Mouse (Mus musculus) embryonic facial prominence, embryonic 15.5 days (tissue): Measurements from ENCODE around the gene Fam207a. TPM values are rescaled to one million over a fixed set of nuclear protein-coding genes. Genes with fewer than 3 reads are reported as not detected.

Experiments used
- ATAC-seq: fragments of 200-750 bp; cut with Nextera tagmentation; 2 replicates; pipeline ENCODE4 v1.8.0; 2017; ENCODE audit warnings: low read depth, moderate TSS enrichment; ENCODE audit not compliant: insufficient number of reproducible peaks, low FRiP score, low TSS enrichment
- H3K27ac ChIP-seq: fragments of 300-500 bp; sonication (generic); replicated peaks from 2 replicates; pipeline ENCODE4 v1.5.1; 2015; ENCODE audit warnings: mild to moderate bottlenecking, inconsistent platforms
- H3K27me3 ChIP-seq: fragments of 300-500 bp; sonication (generic); 2 replicates; pipeline ENCODE4 v1.6.1; 2015; ENCODE audit warnings: inconsistent platforms
- H3K36me3 ChIP-seq: fragments of 300-500 bp; sonication (generic); 2 replicates; pipeline ENCODE4 v1.6.1; 2015; ENCODE audit warnings: mild to moderate bottlenecking, inconsistent platforms
- H3K4me1 ChIP-seq: fragments of 300-500 bp; sonication (generic); 2 replicates; pipeline ENCODE4 v1.6.1; 2015; ENCODE audit warnings: inconsistent platforms
- H3K4me2 ChIP-seq: fragments of 300-500 bp; sonication (generic); replicated peaks from 2 replicates; pipeline ENCODE4 v1.6.1; 2015; ENCODE audit warnings: mild to moderate bottlenecking, inconsistent platforms
- H3K4me3 ChIP-seq: fragments of 300-500 bp; sonication (generic); replicated peaks from 2 replicates; pipeline ENCODE4 v1.5.1; 2015; ENCODE audit warnings: mild to moderate bottlenecking, inconsistent platforms
- H3K9ac ChIP-seq: fragments of 300-500 bp; sonication (generic); 2 replicates; pipeline ENCODE4 v1.6.1; 2015; ENCODE audit warnings: inconsistent platforms
- H3K9me3 ChIP-seq: fragments of 300-500 bp; sonication (generic); replicated peaks from 2 replicates; pipeline ENCODE4 v1.6.1; 2016; ENCODE audit warnings: inconsistent platforms
- WGBS: fragments of 180-500 bp; shearing (Covaris S2); methylation state at CpG from one replicate; pipeline ENCODE4 v1.1.7; 2015; 5-methylcytosine and 5-hydroxymethylcytosine counted together
- polyA plus RNA-seq: library from polyadenylated mRNA; unstranded; fragments of >200 nt; fragmentation: Nextera tagmentation; extraction: Ambion mirVana; gene quantifications from 2 replicates; pipeline ENCODE4 v1.2.1, GENCODE M21; 2015

Fam207a gene
- polyA plus RNA-seq, 1 experiment from 2014 or later: 37.5 TPM

DNA sequence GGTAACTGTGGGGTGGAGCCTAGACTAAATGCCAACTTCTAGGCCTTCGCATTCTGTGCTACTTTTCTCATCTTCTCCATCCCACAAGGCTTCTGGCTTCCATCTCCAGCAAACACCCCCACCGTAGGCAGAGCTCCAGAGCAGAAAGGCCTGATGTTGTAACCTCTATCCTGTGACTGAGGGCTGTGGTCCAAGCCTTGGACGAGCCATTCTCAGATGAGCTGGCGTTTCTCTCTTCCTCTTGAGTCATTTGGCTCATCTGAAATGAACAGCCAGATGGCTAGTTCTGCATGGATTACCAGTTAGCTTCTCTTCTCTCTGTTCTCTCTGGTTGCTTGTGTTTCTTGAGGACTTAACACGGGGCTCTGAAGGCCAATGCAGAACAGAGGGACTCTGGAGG is 29.3 kb upstream of the Fam207a start:
- H3K4me2 ChIP-seq: no peak overlapping the region
- ATAC-seq: no peak
- WGBS: 77% methylated on average over 5 of the region's 5 CpGs
- no peak overlapping the region for H3K27ac ChIP-seq
- H3K9ac ChIP-seq: no peak overlapping the region
- H3K4me1 ChIP-seq: no peaks in the 10 kb centered on the region
- no peaks in the 10 kb centered on the region for H3K36me3 ChIP-seq
- no peaks in the 10 kb centered on the region for H3K27me3 ChIP-seq
- no peak overlapping the region for H3K4me3 ChIP-seq
- H3K9me3 ChIP-seq: no peaks in the 10 kb centered on the region

DNA sequence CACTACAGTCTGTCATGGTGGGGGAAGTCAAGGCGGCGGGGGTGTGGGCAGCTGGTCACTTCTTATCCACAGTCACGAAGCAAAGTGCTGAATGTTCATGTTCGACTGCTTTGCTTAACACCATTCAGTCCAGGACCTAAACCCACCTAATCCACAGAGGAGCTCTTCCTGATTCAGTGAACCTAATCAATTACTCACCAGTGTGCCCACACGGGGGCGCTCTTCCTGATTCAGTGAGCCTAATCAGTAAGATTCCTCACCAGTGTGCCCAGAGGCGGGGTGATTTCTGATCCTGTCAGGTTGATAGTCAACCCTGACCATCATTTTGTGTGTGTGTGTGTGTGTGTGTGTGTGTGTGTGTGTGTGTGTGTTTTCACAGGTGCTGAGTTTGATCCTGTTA is 27.6 kb upstream of the Fam207a start:
- Histone ChIP-seq H3K4me2 (no peak overlapping the region), H3K36me3 (no peaks in the 10 kb centered on the region), H3K27me3 (no peaks in the 10 kb centered on the region), H3K4me3 (no peak overlapping the region), H3K27ac (no peak overlapping the region), H3K9ac (no peak overlapping the region), H3K9me3 (no peaks in the 10 kb centered on the region), H3K4me1 (no peaks in the 10 kb centered on the region)
- no peak for ATAC-seq
- 43% methylated on average over 7 of the region's 7 CpGs for WGBS

DNA sequence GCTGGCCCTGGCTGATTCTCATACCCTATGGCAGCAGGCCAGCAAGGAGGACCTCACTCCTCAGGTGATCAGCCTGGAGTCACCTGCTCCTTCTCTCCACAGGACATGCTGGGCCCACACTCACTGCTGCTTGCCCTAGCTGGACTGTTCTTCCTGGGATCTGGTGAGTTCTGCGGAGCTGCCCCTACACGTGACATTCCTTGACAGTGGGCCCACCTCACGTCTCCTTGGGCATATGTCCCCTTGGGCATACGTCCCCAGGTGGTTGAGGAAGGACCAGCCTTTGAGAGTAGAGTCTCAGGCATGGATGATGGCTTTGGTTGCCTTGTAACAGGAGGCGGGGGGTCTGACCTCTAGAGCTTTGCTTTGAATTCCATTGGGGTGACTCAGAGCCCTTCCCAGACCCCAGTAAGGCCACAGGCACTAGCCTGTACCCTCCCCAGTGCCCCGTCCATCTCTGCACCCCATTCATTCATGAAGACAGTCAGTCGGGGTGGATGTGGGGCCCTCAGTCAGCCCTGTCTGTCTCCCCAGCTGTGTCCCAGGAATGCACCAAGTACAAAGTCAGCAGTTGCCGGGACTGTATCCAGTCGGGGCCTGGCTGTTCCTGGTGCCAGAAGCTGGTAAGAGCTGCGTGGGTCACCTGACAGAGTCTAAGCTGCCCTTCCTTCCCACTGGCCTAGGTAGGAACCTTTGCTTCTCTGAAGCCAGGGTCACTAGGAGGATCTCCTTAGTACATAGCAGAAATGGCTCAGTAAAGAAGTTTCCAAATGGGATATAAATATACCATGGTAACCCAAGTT is 26.5 kb upstream of the Fam207a start:
- Histone ChIP-seq H3K27me3 (no peaks in the 10 kb centered on the region), H3K9me3 (no peaks in the 10 kb centered on the region), H3K36me3 (no peaks in the 10 kb centered on the region), H3K4me1 (no peaks in the 10 kb centered on the region), H3K4me2 (no peak overlapping the region), H3K9ac (no peak overlapping the region), H3K27ac (no peak overlapping the region), H3K4me3 (no peak overlapping the region)
- no peak for ATAC-seq
- 72% methylated on average over 10 of the region's 10 CpGs for WGBS

DNA sequence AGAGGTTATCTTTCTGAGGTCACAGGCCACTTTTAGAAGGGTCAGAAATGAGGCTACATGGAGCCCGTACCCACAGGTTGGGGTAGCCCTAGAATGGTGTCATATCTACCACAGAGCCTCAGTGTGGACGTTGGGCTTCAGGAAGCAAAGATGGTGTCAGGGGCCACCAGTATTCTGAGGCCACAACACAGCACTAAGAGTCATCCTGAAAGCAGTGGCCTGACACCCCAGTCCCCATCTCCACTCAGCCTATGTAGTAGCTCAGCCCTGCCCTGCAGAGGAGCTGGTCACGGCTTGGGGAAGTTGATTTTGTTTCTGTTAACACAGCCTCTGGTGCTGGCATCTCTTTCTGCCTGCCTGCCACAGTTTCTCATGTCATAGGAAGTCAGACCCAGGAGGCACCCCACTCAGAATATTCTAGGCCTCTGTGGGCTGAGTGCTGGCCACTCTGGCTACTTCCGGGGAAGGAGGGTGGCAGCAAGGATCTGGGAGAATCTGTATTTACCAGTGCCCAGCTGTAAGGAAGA is 25.1 kb upstream of the Fam207a start:
- Histone ChIP-seq H3K9me3 (no peaks in the 10 kb centered on the region), H3K36me3 (no peaks in the 10 kb centered on the region), H3K4me2 (no peak overlapping the region), H3K27me3 (no peaks in the 10 kb centered on the region), H3K4me3 (no peak overlapping the region), H3K4me1 (no peaks in the 10 kb centered on the region), H3K9ac (no peak overlapping the region), H3K27ac (no peak overlapping the region)
- WGBS: 71% methylated on average over 4 of the region's 4 CpGs
- no peak for ATAC-seq

DNA sequence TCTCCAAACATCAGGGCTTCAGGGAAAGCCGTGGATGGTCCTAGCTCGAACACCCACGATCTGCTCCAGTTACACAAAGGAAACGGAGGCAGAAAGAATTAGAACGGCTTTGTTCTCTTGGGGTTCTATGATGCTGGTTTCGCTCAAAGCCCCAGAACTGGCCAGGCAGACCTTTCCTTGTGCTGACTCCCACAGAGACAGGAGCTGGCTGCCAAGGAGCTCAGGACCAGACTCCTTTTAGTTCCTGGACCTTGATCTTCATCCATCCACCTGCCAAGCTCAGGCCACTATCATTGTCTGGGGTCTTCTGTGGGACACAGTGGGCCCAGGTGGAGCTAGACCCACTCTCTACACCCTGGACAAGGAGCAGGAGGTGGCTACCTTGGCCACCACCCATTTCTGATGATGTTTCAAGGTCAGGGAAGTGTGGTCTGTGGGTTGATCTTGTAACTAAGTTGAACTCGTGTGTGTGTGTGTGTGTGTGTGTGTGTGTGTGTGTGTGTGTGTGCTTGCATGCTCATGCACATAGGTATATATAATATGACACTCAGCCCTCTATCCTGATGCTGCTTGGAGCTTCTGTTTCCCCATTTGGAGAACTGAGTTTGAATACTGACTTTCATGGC is 23.8 kb upstream of the Fam207a start:
- Histone ChIP-seq H3K4me2 (no peak overlapping the region), H3K4me1 (no peaks in the 10 kb centered on the region), H3K9me3 (no peaks in the 10 kb centered on the region), H3K27ac (no peak overlapping the region), H3K9ac (no peak overlapping the region), H3K27me3 (no peaks in the 10 kb centered on the region), H3K36me3 (no peaks in the 10 kb centered on the region), H3K4me3 (no peak overlapping the region)
- ATAC-seq: no peak
- 76% methylated on average over 7 of the region's 7 CpGs for WGBS

DNA sequence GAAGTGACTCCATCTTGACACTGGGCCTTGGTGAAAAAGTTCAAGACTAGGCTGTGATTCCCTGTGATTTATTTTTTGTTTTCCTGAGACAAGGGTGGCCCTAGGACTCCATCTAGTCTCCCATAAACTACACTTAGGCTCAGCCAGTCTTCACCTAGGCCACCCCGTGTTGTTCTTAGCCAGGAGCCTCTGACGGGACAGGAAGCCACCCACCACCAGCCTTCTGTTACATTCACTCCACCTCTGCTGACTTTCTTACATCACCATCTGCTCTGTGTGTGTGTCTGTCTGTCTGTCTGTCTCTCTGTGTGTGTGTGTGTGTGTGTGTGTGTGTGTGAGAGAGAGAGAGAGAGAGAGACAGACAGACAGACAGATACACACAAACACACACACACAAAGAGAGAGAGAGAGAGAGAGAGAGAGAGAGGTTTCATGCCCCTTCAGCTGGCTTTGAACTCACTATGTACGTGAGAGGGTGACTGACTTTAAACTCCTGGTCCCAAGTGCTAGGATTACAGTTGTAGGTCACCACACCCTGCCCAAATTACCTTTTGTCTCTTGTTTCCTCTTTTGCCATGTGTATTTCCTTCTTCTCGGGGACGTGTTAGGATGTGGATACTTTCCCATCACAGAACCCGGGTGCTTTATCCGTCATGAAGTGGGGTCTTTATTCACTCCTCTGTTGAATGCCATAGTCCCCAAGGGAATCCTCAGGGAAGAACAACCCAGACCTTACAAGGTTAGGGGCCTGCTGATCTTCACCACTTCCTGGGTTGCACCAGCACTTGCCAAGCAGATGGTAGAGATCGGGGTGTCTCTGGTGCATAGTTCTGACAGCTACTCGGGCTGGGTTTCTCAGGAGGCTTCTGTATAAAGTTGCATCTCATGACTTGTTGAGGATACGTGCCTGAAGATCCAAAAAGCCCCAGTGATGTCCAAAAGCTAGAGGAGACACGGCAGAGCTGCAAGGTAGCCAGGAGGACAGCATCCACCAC is 21.9 kb upstream of the Fam207a start:
- no peak overlapping the region for H3K4me2 ChIP-seq
- H3K9ac ChIP-seq: no peak overlapping the region
- no peaks in the 10 kb centered on the region for H3K4me1 ChIP-seq
- no peaks in the 10 kb centered on the region for H3K27me3 ChIP-seq
- no peak overlapping the region for H3K27ac ChIP-seq
- H3K4me3 ChIP-seq: no peak overlapping the region
- H3K9me3 ChIP-seq: no peaks in the 10 kb centered on the region
- no peaks in the 10 kb centered on the region for H3K36me3 ChIP-seq
- no peak for ATAC-seq
- WGBS: 77% methylated on average over 11 of the region's 11 CpGs

DNA sequence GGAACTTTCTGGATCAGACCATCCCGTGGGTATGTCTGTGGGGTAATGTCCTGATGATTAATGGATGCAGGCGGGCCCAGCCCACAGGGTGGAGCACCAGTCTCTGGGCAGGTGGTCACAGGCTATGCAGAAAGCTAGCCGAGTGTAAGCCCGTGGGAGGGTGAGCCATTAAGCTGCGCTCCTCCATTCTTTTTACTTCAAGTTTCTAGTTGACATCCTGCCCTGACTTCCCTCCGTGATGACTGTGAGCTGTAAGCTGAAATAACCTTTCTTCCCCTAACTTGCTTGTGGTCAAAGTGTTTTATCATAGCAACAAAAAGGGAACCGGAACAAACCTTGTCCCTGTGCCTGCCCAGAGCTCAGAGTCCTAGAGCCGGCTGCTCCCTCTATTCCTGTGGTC is 21.1 kb upstream of the Fam207a start:
- Histone ChIP-seq H3K27ac (no peak overlapping the region), H3K9me3 (no peaks in the 10 kb centered on the region), H3K9ac (no peak overlapping the region), H3K4me3 (no peak overlapping the region), H3K27me3 (no peaks in the 10 kb centered on the region), H3K4me1 (no peaks in the 10 kb centered on the region), H3K36me3 (no peaks in the 10 kb centered on the region), H3K4me2 (no peak overlapping the region)
- WGBS: 71% methylated on average over 8 of the region's 8 CpGs
- ATAC-seq: no peak

DNA sequence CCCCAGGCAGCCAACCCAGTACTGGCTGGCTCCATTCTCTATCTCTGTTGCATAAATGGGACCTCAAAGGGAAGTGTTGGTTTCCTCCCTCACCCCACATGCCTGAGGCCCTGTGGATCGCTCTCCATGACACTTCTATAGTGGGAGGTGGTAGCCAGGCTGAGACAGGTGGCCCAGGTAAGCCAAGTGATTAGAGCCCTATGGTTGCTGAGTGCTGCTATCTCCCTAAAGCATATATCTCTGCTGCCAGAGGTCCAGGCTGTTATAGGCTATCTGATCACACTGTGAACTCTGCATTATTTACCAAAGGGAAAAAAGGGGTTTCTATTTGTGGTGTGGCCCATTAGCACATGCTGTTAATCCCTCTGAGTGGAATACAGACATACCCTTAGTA is 16.4 kb upstream of the Fam207a start:
- ATAC-seq: no peak
- Histone ChIP-seq H3K9ac (no peak overlapping the region), H3K9me3 (no peaks in the 10 kb centered on the region), H3K4me3 (no peak overlapping the region), H3K4me1 (no peaks in the 10 kb centered on the region), H3K27ac (no peak overlapping the region), H3K27me3 (no peaks in the 10 kb centered on the region), H3K36me3 (no peaks in the 10 kb centered on the region), H3K4me2 (no peak overlapping the region)
- WGBS: 79% methylated on average over 1 of the region's 1 CpGs

DNA sequence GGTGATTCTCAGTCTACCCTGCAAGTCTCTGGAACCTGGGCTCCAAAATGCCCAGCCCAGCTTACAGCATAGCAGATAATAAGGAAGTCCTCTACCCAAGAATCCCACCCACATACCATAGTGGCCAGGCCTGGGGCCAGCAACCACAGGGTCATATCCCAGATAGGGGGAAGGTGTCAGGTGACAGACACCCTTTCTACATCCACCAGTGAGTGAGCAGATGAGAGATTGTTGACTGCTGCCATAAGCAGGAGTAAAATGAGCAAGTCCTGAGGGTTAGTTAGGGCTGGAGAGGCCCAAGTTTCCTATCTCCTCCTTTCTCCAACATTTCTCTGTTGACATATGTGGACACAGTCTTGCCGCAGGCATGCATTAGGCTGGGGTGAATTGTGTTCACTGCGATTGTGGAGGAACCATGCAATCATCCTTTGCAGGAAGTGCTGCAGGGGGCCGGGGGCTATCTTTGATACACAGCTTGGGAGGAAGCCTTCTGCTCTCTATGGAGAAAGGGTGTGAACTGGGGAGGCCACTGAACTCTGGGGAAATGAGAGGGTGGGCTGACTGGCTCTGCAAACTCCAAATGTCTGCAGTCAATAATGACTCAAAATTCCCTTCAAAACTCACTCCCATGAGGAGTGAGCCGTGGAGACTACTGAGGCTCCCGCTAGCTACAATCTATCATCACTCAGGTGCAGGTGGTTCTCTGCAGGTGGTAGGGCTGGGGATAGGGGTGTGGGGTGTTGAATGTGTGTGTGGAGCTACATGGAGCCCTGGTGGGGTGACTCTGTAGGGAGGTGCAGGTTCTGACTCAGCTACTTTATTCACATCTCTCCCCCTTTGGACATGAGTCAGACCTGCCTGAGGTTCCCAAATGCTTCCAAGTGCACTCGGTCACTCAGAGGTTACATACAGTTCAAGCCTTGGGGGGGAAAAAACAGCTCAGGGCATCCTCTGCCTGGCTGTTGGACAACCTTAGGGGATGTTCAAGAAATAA is 15.7 kb upstream of the Fam207a start:
- no peaks in the 10 kb centered on the region for H3K27me3 ChIP-seq
- H3K4me3 ChIP-seq: no peak overlapping the region
- H3K36me3 ChIP-seq: no peaks in the 10 kb centered on the region
- 73% methylated on average over 6 of the region's 6 CpGs for WGBS
- no peaks in the 10 kb centered on the region for H3K9me3 ChIP-seq
- no peaks in the 10 kb centered on the region for H3K4me1 ChIP-seq
- H3K9ac ChIP-seq: no peak overlapping the region
- H3K4me2 ChIP-seq: no peak overlapping the region
- ATAC-seq: no peak
- H3K27ac ChIP-seq: no peak overlapping the region

DNA sequence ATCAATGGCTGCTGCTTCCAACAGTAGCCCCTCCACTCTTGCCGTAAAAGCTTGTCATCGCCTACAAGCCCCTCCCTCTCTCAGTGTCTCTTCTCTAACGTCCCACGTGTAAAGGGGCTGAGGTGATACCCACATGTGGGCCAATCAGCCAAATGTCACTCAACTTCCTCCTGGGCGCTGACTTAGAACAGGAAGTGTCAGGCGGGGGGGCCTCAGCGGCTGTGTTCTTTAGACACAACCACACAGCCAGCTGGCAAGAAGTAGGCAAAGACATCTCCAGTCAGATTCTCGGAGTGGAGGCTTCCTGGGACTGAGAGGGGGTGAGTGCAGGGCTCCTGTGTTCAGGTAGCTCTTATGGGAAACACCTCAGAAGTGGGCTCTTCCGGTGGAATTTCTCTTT is 14.6 kb upstream of the Fam207a start, which contains the start of gene Itgb2:
Itgb2 (plus strand) TSS at position 113 of the 400 bp plus-strand sequence.
- H3K36me3 ChIP-seq: no peaks in the 10 kb centered on the region
- ATAC-seq: no peak
- H3K4me3 ChIP-seq: no peak within 1 kb of the TSS
- H3K27ac ChIP-seq: no peak within 1 kb of the TSS
- H3K4me1 ChIP-seq: no peaks in the 10 kb centered on the region
- H3K27me3 ChIP-seq: no peaks in the 10 kb centered on the region
- no peak within 1 kb of the TSS for H3K9ac ChIP-seq
- WGBS: 64% methylated on average over 9 of the region's 9 CpGs
- H3K4me2 ChIP-seq: no peak within 1 kb of the TSS
- H3K9me3 ChIP-seq: no peaks in the 10 kb centered on the region
